Mouse (Mus musculus) embryo, embryonic 11.5 days (tissue): ENCODE results near the gene Ran.
A peak's percentile ranks its signal among the peaks of the same experiment; 100 is the strongest.

Experiments
- DNase-seq: peaks from one replicate; pipeline ENCODE4 v3.0.0-alpha.2; 2012; ENCODE audit warnings: low read depth, low spot score

The Ran gene

DNA sequence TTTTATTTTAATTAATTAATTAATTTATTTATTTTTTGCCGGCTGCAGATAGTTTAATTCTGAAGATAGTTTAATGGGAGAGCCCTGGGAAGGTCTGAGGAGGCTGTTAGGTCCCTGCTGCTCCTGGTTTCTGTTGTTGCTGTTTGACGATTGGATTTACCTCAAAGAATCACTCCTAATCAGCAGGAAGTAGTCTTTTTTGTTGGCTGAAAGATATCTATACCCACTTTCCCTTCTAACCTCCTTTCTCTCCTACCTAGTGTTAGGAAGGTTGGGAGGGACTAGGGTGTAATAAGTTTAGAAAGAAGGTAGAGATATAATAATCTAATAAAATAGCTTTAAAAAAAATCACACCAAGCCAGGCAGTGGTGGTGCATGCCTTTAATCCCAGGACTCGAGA is 4.8 kb upstream of the Ran start:
- no peak for DNase-seq

DNA sequence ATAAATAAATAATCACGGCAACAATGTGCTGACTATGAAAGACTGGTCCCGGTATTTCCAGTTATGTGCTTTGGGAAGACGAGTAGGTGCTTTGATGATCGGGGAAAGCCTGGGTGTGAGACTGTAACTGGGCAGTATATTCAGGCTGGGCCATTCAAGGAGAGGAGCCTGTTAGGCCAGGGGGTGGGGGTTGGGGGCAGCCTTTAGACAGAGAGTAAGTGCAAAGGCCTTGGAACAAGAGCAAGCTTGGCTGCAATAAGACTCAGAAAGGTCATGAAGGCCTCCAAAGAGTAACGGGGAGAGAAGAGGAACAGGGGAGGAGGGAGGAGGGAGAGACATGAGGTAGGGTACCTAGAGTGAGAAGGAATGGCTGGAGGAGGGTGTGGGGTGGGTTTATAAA is 4.3 kb upstream of the Ran start:
- DNase-seq: no peak

DNA sequence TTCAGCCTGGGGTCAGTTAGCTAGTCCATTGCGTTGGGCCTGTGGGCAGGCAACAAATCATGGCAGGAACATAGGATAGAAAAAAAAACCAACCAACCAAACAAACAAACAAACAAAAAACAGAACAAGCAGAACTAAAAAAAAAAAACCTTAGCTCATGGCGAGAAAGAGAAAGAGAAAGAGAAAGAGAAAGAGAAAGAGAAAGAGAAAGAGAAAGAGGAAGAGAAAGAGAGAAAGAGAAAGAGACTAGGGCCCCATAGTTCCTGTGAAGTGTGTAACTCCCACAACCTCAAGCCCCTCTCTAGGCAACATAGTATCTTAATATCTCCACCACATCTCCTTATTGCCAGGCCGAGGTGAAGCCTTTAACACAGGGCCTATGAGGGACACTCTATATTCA is 3.5 kb upstream of the Ran start:
- no peak for DNase-seq

DNA sequence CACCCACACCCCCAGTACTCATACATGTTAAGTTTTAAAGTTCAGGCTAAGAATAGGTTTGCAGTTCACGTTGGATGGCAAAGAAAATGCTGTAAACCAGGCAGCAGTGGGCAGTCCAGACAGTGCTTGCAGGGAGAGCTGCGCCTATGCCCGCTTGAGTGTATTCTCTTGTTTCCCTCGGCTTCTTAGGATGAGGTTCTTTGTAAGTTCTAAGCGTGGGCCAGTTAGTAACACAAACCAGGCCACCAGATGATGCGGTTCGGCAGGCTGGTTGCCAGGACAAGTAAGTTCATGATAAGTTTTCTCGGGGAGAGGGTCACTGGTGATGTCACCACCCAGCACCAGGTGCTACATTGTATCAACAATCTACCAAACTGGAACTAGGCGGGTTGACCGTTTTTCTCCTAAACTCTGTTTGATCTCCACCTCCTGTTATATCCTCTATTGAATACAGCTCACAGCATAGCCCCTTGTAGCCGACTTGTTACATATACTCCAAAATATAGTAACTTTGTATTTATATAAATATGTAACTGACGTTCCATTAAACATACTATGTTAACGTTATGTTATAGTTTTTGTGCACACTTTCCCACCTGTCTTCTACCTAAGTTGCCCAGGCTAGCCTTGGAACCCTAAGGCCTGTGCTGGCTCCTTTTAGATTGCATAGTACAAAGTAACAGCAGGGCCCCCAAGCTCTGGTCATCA is 933 bp upstream of the Ran start:
- no peak for DNase-seq

DNA sequence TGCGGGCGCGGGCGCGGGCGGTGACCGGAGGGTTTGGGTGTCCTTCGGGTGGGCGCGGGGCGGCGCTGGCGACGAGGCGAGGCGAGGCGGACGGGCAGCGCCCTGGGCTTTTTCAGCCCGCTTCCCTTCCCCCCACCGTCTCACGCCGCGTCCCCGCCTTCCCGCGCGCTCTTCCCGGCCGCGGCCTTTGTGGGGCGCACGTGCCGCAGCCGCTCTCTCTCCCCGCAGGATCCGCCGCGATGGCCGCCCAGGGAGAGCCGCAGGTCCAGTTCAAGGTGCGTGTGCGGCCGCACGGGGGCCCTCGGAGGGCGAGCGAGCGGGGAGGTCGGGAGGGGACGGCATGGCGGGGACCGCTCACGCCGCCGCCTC is 415 bp downstream of the Ran start:
- peak; percentile 55 for DNase-seq

DNA sequence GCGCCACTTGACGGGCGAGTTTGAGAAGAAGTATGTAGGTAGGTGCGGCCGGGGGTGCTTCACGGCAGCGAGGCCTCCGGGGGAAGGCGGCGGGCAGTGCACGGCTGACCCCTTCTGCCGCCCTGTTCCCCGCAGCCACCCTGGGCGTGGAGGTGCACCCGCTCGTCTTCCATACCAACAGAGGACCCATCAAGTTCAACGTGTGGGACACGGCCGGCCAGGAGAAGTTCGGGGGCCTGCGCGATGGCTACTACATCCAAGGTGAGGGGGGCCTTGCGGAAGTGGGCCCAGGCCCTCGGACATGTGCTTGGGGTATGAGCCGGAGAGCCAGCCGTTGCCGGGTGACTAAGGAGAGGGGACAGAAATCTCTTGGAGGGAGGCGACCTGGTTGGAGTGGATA is 862 bp downstream of the Ran start:
- no peak for DNase-seq

DNA sequence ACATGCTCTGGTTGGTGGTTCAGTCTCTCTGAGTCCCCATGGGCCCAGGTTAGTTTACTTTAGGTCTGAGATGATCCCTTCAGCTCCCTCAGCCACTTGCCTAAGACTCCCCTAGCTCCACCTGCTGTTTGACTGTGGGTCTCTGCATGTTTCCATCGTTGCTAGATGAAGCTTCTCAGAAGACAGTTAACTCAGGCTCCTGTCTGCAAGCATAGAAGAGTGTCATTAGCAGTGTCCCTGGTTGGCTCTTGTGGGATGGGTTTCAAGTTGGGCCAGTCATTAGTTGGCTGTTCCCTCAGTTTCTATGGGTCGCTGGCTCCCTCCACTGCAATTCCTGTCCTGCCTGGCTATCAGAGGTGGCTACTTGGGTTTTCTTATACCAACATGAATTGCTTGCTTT is 5.2 kb downstream of the Ran start:
- DNase-seq: no peak

DNA sequence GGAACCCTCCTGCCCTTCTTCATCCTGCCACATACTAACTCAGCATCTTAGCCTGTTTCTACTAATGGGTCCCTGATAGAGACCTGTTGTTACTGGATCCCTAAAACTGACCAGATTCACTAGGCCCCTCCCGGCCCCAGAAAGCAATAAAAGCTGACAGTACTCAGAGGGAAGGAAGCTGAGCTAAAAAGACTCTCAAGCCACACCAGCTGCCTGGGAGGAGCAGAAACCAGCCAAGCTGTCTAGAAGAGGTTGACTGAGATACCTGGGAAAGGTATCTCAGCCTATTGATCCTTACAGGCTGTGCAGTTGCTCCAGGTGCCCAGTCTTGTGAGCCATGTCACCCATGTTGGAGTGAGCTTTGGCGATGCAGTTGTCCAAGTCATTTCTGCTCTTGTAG is 5.9 kb downstream of the Ran start:
- no peak for DNase-seq

DNA sequence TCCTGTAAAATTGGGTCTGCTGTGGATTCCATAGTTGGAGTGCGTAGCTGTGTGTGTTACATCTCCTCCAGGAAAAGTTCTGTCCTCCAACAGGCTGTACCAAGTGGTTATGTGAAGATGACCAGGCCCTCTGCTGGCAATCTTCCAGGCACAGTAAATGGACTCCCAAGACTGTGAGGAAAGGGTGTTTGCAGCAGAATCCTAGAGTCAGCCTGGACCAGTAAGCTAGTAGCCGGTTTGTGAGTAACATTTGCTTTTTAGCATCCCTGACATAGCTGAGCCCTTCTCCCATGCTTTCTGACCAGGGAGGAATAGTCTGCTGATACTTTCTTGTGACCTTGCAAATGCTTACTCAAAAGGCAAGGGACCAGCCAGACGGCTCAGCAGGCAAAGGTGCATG is 6.3 kb downstream of the Ran start:
- DNase-seq: no peak

DNA sequence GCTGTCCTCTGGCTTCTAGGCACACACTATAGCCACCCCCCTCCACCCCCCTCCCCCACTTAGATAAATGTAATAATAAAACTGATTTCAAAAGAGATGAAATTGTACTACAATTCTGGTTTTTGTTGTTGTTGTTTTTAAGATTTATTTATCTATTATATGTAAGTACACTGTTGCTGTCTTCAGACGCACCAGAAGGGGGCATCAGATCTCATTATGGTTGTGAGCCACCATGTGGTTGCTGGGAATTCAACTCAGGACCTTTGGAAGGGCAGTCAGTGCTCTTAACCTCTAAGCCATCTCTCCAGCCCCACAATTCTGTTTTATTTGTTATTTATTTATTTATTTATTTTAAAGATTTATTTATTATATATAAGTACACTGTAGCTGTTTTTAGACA is 6.8 kb downstream of the Ran start:
- no peak for DNase-seq

DNA sequence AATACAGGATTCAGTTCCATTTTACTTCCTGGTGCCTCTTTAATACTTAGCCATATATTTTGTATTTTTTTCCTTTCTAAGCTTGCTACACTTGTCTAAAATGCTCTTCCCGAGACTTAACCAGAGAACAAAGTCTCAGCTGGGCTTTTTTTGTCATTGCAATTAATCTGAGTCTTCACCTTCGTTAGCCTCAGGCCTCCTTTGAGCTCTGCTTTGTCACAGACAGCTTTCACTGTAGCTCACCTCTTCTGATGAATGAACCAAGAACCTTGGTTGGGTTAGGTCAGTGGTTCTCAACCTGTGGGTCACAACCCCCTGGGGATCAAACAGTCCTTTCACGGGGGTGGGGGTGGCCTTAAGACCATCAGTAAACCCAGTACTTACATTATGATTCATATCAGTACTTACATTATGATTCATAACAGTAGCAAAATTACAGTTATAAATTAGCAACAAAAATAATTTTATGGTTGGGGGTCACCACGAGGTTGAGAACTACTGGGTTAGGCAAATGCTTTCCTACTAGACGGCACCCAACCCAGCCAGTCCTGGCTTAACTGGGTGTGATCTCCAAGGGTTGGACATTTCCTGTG is 9.4 kb downstream of the Ran start:
- no peak for DNase-seq

DNA sequence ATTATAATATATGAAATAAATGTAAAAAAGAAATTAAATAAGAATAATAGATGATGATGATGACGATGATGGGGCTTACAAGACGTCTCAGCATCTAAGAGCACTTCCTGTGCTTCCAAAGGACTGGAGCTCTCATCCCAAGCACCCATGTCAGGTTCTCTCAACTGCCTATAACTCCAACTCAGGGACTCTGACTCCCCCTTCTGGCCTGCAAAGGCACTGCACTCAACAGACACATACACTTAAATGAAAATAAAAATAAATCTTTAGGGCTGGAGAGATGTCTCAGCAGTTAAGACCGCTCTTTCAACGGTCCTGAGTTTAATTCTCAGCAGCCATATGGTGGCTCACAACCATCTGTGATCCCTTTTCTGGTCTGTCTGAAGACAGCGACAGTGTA is 16.8 kb downstream of the Ran start:
- no peak for DNase-seq

DNA sequence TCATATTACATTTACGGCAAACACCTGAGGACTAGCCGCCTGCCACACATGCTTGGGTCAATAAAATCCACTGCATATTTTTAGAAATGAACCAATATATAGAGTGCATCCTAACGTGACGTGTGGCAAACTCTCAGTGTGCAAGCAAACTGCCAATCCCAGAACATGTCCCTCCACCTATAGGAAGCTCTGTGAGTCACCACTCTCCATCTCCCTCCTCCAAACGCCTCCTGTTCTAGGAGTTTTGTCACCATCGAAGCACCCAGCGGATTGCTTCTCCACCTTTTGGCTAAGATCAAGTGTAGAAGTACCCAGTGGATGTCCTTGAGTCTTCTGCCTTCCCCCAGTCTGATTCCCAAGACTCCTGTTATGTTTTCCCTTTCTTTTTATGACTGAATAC is 17.9 kb downstream of the Ran start:
- DNase-seq: no peak

DNA sequence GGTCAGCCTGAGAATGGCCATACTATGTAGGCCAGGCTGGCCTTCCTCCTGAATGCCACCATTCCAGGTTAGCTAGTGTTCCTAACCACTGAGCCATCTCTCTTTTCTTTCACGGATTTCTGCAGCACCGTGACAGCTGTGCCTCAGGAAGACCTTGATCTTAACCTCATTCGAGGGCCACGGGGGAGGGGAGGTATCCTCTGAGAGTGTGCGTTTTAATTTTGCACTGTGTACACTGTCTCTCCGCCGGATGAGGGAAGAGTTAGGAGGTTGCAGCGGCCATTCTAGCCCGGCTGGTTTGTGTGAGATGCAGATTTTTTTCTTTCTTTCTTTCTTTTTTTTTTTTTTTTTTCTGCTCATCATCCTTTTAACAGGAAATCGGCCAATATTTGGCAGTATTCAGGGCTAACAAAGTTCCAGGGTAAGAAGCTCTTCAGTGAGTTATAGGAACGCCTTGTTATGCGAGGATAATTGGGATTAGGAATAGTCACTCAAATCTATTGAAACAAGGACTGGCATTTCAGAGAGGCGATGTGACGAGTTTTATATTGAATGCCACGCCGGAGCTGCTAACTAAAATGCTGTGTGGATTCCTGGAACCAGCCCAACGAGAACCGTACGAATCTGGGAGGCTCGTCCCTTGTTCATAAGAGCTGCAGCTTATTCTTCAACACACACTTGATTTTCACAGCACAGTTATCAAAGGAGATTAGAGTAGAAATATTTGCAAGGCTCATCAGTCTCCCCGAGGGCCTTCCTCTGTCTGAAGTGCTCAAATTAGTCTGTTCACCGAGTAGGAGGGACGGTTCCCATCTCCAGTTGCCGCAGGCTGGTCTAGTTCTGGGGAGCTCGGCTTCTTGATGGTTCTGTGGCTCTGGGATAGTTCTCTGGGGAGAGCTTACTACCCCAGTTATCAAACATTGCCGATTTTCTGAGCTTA is 26.0 kb downstream of the Ran start:
- no peak for DNase-seq

DNA sequence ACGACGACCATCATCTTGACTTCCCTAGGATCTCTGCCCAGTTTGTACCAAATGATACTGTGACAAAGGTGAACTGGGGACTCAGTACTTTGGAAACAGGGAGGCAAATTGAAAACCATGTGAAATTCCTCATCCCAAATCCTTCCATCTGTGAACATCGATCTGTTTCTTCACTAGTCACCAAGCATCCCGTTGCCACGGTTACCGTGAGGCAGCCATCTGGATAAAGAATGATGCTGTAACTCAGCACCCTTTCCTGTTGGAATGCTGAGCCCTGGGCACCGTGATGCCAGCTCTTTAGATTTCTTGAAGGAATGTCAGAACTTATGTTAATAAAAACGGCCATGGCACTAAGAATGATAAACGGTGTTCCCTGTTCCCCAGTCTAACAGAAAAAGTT is 29.5 kb downstream of the Ran start:
- DNase-seq: no peak

DNA sequence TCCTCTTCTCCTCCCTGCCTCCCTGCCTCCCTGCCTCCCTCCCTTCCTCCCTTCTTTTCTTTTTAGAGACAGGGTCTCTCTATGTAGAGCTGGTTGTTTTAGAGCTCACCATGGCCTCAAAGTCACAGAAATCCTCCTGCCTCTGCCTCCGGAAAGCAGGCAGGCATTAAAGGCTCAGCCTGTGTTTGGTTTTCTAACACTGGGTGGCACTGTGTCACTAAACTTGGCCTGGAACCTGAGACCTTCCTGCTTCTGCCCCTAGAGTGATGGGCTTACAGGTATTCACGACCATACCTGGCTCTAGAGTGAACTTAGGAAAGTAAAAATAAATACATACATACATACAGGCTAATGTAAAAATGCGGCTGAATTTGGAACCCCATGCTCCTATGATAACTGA is 32.0 kb downstream of the Ran start:
- no peak for DNase-seq

DNA sequence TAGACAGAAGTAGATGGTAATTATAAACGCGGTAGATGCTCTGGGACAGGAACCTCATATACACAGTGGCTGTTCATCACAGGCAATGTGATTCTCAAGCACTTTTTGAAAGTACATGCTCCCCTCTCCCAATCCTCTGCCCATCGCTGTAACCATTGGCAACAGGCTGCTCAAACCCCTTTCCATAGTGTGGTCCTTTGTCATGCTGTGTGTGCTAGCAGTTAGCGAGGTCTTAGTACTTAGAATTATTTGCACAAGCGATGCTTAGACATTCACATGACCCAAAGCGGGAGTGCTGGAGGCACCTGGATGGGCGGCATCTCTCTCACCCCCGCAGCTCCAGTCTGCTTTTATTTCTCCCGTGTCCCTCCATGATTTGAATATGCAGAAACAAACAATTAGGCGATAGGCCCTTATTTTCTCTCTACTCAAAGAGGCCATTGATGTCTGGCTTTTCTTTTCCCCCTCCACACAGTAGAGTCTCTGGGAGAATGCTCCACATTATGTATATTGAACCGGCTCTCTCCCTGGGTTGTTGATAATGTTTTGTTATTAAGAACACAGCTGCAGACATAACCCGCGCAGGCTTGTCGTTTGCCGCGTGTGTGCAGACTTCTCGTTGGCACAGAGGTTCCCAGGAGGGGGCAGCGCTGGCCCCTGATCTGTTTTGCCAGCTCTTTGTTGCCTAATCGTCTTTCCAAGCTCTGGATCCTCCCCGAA is 32.9 kb downstream of the Ran start:
- no peak for DNase-seq

DNA sequence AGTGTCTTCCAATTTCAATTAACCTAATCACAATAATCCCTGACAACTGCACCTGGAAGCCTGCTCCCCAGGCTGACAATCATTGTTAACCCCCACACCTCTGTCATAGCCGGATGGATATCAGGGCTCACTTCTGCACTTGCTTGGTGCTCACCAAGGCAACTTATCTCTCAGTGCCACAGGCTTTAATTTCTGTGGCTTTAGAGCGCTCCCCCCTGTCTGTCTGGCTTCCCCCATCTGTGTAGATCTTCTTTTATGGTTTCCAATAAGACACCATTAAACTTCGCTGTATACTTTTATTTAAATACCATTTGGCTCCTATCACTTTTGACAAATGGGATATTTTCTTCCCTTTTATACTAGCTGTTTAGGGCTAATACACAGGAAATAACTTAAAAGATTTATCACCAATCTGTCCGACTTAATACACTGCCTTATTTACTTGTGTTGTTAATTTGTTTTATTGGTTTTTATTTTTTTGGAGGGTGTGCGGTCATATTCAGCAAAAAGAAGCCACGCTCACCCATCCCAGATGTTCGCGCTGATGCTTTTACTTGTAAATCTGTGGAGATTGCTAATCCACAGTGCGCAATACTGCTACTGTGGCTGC is 34.9 kb downstream of the Ran start:
- no peak for DNase-seq

DNA sequence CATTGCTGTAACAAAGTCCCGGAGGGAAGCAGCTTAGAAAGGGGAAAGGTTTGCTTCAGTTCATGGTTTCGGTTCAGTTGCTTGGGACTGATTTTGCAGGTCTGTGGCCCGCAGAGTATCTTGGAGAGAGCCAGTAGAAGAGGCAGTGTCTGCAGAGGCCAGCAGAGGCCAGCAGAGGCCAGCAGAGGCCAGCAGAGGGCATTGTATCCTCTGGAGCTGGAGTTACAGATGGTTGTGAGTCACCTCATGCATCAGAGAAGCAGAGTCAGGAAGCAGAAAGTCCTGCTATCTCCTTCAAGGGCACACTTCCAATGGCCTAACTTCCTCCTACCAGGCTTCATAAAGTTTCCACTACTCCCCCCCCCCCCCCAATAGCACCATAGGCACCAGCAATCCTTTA is 39.2 kb downstream of the Ran start:
- no peak for DNase-seq

DNA sequence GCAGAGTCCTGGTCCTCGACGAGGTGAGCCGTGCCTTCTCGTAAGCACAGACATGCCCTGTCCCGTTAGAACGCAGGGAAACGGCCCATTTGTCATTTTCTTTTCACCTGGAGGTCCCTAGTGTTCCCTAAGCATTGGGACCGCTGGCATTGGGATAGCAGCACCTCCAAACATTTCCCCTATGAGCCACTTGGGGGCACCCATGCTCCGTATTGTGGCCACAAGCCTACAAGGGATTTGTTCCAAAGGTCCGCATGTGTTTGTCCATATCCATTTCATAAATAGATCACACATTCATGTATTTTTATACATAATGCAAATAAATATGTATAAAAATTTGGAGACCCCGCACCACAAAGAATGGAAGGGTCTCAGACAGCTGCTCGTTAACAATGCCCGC is 41.7 kb downstream of the Ran start:
- peak; percentile 56 for DNase-seq

DNA sequence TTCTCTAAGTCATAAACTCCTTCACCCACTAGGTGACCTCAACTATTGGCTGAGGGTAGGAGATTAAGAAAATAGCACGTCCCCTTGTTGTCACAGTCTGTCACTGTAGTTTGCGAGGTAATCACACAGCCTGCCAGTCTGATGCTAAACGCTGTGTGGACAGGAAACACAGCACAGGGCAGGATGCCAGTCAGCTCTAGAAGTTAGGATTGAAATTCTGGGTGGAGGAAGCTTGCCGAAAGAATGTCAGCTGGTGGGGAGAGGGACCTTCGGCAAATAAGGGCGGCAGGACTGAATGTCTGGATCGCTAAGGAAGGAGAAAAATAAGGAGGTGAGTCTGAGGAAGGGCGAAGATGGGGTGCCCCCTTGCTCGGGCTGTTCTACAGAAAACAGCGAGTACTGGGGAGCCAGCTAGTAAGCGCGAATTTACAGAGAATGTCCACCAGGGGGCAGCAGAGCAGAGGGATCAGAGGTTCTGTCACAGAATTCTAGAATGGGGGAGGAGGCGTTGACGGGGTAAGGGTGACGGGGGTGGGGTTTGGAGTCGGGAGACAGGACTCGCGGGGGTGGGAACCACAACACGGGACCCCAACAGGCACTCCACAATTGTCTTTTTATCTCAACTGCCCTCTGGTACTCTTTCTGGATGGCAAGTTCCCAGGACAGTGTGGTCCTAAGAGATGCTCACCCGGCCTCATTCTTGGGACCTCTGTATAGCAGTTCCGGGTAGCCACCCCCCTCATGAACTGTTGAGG is 43.3 kb downstream of the Ran start:
- peak; percentile 56 for DNase-seq
